Mouse (Mus musculus) left cerebral cortex, postnatal 4 days (tissue): ENCODE results near the gene Asprv1. TPM values are rescaled to one million over a fixed set of nuclear protein-coding genes. Genes with fewer than 3 reads are reported as not detected.

Experiments used
- DNase-seq: peaks from one replicate; pipeline ENCODE4 v3.0.0-alpha.2; 2022
- intact Hi-C: fragments of 180-260 bp; cut with DNase I; formaldehyde crosslinking; loops from one replicate; pipeline ENCODE4 v1.15.1; 2025
- total RNA-seq, 2 experiments: library from RNA; stranded (reverse); gene quantifications; 2 replicates each; pipeline ENCODE4 v1.2.3; 2021

Asprv1 gene
- total RNA-seq, 2 experiments from 2014 or later = 1.1 to 1.7 TPM

DNA sequence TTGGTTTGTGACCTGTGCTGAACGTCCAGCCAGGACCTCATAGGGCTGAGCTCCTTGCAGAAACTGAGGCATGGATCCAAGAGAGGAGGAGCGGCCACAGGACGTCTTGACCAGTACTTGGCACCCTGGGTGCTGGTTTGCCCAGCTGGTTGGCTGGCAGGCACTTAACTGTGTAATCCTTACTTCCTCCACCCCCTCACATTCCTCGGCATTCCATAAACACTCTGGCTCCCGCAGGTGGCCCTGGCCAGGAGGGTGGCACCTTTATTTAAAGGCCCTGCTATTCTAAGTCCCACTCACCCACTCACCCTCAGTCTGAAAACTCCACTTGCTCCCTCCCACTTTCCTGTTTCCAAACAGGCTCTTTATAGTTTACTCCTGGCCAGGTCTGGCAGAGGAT lies 17.2 kb upstream of the Asprv1 start:
- intact Hi-C loops = no loop called here
- no peak for DNase-seq

DNA sequence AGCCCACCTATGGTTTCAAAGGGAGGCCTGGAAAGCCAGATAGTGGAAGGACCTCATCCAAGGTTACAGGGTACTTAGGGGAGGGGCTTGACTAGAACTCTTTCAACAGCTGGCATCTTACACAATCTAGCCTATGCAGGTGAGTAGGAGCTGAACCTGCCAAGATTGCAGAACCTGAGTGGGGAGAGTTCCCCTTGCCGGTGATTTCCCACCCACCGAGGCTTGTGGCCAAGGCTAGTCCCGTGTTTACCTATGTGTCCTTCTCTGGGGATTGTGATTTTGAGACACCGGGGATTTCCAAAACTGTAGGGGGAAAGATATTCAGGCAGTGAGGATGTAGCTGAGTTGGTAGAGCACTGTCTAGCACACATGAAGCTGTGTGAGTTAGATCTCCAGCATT lies 12.7 kb upstream of the Asprv1 start:
- intact Hi-C loops = no loop called here
- no peak for DNase-seq

DNA sequence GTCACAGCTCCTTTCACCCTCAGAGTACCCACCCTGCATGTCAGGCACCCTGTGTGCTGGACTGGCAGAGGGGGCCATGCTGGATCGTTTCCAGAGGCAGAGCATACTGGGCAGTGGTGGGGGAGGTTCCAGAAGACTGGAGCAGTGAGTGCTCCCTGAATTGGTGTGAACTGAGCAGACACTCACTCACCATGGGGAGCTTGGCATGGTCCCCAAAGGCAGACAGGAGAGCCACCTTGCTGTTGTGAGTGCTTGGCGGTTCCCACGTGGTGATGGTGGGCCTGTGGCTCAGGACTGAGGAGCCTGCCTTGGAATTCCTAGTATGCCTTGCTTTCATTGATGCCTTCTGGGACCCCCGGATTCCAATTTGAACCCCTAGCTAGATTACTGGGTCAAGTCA lies 4.8 kb upstream of the Asprv1 start:
- no peak for DNase-seq
- intact Hi-C loops = no loop called here

DNA sequence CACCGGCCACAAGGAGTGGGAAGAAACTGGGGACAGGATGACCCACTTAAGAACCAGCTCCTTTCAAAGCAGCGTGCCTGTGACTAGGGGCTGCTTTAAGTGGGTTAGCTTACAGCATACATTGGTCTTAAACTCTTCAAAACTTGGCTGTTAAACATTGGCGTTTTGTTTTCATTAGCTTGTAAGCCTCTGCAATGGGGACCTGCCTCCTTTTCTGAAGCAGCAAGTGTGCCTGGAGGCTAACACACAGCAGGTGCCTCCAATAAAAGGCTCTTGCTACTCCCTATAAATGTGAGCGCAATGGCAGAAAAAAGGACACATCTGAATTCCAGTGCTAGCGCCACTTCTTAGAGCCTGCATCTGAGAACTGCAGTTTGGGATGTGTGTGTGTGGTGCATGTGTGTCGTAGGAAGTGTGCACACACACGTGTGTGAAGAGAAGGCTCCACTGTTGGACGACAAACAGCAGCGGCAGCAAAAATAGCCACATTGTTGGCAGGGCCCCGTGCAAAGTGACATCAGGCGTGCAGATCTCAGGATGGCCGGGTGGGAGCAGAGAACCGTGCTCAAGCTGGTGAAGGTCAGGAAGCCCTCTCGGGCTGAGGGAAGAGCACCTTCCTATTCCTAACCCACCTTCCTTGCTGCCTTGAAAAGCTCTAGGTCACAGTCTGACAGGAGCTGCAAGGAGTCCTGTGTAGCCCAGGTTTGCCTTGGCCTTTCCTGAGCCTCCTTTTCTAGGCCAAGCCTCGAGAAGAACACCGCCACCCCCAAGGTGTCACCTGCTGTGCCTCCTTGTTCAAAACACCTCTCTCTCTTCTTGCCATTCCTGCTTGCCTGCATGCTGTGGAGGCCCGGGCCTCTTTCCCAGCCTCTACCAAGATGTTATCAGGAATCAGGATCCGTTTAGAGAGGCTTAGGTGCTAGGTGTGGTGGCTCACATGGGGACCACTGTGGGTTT lies 3.6 kb upstream of the Asprv1 start:
- DNase-seq = no peak
- intact Hi-C loops = no loop called here

DNA sequence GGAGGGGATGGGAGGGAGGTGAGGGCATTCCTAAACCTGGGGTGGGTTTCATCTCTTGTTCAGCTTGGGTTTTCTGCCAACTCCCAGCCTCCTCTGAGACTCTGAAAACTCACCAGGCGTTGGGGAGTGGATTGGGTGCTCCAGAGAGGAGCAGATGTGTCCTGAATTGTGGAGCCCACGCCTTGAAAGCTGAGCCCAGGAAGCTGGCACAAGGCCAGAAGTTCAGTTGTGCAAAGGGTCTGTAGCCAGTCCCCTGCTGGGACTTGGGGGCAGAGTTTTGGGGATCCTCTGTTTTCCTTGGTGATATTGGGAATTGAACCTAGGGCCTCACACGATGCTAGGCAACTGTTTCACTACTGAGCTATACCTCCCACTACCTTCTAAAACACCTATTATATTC lies 2.2 kb downstream of the Asprv1 start:
- no peak for DNase-seq
- intact Hi-C loops = no loop called here

DNA sequence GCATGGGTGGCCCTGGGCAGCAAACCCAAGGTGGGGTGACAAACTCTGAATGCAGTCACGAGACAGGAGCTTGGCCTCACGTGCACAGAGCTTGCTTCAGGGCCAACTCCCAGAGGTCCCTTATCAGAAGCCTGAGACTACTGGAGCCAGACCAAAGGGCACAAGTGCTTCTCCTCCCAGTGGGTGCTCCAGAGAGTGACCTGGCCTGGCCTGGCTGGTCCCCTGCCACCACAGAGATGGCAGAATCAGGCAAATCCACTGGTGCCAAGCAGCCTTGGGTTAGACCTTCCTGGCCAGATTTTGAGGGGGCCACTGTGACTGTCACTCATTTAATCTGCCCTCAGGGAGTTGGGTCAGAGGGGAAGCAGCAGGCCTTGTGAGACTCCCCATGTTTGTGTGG lies 8.5 kb downstream of the Asprv1 start:
- intact Hi-C loops = no loop called here
- no peak for DNase-seq

DNA sequence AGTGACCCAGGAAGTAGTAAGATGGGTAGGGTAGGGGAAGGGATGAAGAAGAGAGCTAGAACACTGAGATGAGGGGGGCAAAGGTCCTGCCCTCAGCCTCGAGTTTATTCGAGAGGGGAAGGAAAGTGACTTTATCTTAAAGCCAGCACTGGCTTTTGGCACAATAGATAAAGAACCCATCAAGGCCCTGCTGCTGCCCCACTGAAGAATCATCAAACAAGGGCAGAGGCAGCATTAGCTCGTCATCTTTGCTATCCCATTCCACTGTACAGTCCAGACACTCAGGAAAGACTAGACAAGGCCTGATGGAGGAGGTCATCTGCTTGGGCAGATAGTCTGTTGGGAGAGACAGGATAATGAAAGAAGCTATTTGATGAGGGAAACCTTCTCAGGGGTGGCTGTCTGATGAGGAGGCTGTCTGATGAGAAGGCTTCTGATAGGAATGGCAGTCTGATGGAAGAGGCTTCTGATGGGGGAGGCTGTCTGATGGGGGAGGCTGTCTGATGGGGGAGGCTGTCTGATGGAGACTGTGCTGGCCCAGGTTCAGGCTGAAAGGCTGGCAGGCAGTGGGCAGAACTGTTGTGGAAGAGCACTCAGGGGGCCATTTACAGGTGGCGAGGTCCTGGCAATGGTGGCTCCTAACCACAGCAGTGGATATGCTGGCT lies 9.3 kb downstream of the Asprv1 start:
- DNase-seq = no peak
- intact Hi-C loops = no loop called here

DNA sequence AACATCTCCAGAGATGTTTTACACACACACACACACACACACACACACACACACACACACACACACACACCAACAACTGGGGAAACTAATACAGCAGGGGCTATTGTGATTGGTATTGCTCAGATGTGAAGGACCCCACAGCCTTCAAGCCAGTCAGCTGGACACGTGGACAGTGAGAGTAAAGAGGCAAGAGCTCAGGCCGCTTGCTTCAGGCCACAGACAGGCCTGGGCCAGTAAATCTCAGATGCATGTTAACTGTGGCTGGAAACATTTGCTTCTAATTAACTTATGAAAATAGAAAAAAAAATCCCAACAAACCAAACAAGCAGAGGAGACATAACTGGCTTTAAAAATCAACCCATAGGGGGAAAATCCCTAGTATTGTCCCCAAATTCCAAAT lies 9.9 kb downstream of the Asprv1 start:
- intact Hi-C loops = no loop called here
- no peak for DNase-seq

DNA sequence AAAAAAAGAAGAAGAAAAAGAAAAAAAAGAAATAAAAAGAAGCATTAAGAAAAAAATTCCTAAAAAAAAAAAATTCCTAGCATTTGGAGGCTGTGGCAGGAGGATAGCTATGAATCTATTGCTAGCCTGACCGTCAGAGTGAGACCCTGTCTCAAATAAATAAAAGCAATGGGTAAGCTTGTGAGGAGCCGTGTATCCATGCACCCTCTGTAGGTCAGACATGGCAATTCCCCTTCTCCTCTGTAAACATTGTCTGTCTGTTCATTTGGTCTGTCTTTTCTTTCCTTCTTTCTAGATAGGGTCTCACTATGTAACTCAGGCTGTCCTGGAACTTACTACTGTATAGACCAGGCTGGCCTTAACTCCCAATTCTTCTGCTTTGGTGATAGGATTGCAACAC lies 10.5 kb downstream of the Asprv1 start:
- no peak for DNase-seq
- intact Hi-C loops = no loop called here

DNA sequence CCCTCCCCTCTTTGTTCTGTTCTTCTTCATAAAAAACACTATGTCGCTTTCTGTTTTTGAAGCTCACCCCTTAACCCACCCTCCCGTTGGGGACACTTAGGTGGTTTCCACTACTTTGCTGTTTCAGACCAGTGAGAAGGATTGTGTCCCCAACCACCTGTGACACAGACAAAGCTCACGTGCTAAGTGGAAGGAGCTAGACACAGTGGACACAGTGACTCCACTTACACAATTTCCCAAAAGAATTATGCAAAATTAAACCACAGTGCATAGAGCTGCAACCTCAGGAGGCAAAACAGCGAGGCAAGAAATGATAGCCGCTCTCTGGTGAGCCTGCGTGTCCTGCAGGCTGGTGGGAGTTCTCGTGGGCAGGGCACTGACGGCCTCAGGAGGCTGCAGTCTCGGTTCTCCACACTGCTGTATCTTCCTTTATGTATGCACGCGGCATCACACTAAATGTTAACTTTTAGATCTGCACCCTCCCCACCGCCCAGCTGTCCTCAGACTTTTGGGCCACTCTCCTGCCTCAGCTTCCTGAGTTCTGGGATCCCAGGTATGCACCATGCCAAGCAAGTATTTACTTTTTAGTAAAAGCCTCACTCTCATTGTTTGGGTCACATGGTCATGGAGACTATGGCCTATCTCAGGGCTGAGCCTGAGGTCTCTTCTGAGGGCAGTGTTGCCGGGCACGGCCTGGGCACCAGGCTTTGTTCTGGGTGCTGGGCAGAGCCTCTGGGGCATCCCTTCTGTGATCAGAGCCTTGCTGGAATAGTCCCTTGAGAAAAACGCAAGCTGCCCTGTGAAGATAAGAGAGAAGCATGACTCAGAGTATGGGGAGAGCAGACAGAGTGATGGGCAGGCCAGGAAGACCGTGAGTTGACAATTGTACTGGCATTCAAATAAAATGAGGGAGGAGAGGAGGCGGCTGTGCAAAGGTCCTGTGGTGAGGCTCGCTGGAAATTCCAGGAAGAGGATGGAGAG lies 11.5 kb downstream of the Asprv1 start:
- no peak for DNase-seq
- intact Hi-C loops = no loop called here

DNA sequence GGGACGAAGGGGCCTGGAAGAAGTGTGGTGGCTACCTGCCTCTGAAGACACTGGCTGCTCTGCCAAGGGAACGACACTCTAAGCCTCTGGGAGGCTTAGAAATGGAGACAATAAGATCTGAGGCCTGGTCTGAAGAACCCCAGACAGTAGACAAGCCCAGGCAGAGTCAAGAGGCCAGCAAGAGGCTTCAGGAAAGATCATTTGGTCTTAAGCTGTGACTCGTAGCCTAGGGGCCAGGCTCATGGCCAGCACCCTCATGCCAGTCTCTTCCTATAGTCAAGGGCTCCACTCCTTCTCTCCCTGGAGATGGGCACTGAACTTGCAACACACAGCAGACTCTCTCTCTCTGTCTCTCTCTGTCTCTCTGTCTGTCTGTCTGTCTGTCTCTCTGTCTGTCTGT lies 12.2 kb downstream of the Asprv1 start:
- intact Hi-C loops = no loop called here
- no peak for DNase-seq

DNA sequence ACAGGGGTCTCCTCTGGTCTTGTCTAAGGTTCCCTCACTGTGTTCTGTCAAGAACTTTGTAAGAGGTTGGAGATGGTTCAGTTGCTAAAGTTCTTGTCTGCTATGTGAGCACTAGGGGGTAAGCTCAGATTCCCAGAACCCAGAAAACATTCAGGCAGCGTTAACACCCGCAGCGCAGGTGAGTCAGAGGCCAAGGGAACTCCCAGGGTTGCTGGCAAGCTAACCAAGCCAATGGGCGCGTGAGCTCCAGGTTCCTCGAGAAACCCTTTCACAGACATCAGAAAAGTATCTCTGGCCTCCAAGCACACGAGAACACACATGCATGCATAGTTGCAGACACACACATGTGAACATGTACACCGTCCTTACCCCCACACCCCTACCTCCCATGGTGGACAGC lies 12.8 kb downstream of the Asprv1 start:
- DNase-seq = no peak
- intact Hi-C loops = no loop called here

DNA sequence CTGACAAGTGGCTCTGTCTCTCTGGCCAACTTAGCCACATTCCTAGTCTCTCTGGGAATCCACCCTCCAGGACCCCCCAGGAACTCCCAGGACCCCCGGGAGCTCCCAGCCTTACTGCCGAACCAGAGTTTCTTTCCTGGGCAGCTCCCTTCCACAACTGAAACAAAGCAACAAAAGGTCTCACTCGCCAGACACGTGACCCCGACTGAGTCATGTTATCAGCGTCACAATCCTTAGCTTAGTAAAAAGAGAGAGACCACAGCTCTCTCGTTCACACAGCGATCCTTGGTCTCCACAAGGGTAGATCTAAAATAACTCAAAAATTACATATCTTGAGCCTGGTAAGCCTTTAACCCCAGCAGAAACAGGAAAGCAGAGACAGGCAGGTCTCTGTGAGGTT lies 13.8 kb downstream of the Asprv1 start:
- intact Hi-C loops = no loop called here
- no peak for DNase-seq

DNA sequence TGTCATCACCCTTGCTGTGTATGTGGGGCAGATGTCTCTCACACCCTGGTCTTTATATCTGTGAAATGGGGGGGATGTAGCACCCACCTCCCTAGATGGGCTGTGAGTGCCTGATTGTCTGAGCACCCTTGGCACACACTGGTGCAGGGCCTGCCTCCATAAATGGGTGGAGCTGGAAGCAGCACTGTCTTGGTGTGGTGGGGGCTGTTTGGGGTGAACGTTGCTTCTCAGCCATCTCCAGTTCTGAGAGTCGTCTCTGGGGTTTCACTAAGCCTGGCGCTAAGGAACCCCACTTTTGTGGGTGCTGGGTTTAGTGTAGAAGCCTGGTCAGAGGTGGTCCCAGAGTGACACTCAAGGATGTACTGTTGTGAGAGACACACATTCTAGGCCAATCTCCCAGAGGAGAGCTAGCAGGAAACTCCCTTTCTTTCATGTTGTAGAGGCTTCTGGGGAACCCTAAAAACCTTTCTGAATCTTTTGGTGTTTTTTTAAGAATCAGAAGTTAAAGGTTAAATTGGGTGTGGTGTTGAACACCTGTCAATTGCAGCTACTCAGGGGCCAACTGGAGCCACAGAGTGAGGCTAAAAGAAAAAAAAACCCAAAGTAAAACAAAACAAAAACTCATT lies 16.9 kb downstream of the Asprv1 start:
- DNase-seq = no peak
- intact Hi-C loops = no loop called here

DNA sequence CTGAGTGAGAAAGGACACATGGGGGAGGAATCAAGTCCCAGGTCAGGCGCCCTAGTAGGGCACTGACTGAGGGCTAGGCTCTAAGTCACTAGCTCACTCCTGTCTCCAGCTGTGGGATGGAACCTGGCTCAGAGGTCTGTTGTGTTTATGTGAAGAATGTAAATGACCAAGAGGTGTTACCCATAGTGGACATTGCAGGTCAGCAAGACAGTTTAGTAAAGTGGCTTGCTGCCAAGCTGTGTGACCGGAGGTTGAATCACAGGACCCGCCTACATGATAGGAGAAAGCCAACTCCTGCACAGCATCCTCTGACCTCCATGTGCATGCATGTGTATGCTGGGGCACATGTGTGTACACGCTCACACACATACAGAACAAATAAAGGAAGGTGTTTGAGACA lies 17.6 kb downstream of the Asprv1 start:
- intact Hi-C loops = no loop called here

DNA sequence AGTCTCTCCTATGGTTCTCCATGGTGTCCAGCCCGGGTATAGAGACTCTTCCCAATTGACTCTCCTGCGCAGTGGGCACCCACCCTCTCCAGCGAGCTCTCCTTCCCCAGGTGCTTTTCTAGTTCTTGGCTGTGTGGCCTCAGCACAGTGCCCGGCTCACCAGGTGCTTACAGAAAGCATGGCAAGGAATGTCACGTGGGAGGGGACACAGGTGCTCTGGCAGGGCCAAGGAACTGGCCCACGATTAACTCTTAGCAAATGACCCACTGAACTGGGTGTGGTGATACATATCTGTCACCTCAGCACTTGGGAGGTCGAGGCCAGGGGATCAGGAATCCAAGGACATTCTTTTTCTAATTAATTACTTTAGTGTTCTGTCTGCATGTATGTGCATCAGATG lies 18.2 kb downstream of the Asprv1 start:
- intact Hi-C loops = no loop called here
- DNase-seq = no peak

More for the DNA sequence above, 17.6 kb downstream of the Asprv1 start:
- DNase-seq = no peak

DNA sequence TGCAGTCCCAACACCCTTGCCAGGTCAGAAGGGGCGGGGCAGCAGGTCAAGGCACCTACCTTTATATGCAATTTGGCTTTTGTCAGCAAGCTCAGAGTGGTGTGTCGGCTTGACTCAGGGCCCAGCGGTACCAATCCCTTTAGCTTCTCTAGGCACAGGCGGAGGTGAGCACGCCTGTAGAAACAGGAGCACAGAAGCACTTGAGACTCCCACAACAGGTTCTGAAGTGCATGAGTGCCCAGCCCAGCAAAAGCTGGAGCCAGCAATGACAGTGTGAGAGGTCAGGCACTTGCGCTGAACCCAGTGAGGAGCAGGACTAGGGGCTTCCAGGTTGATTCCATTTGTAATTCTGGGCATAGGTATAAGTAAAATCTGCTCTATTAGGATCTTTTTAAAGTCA lies 25.1 kb downstream of the Asprv1 start:
- no peak for DNase-seq
- intact Hi-C loops = no loop called here

DNA sequence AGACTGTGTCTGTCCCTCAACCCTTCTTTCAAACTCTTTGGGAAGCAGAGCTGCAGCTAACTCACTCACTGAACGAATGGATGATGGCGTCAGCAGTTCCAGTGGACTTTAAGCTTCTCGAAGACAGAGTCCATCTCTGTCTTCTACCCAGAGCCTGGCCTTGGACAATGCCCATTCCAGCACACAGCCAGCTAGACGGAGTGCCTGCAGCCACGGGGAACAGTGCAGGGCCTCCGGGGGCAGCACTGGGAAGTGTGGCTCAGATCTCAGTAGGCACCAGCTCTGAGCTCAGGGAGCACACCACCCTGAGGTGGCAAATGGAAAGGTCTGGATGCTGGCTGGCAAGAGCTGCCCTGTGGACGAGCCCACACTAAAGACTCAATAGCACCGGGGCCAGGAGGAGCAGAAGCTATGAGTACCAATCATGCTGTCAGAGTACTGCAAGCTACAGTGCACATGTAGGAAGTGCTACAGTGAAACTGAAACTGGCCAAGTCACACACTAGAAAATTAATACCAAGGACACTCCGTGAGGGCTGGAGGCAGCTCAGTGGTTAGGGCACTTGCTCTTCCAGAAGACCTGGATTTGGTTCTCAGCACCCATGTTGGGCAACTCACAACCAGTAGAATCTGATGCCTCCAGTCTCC lies 26.4 kb downstream of the Asprv1 start:
- no peak for DNase-seq
- intact Hi-C loops = no loop called here

DNA sequence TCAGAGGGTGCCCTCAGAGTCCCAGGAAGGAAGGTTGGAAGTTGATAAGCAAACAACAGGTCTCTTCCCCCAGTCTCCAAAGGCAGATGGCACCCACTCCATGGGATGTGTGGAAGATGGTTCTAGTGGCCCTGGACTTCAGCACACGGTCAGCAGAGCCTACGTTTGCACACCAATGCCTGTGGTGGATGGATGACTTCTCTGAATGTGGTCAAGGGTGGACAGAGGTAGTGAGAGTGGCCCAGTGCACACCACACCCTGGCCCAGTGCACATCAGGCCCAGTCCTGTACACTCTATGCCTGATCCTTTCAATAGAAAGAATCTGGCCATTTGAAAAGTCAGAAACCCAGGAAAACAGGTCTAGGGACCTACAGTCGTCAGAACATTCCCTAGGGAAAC lies 30.5 kb downstream of the Asprv1 start:
- intact Hi-C loops = no loop called here
- no peak for DNase-seq
